Mouse (Mus musculus) ES-Bruce4 (cell line): Measurements from ENCODE around the gene Aspscr1. TPM values are rescaled to one million over a fixed set of nuclear protein-coding genes. Genes with fewer than 3 reads are reported as not detected.

Source experiments
- H3K27ac ChIP-seq: 2 replicates; pipeline ENCODE4 v1.5.1; 2012; ENCODE audit warnings: low read length, inconsistent platforms; ENCODE audit not compliant: insufficient read depth
- H3K27me3 ChIP-seq: 2 replicates; pipeline ENCODE4 v1.6.1; 2012; ENCODE audit warnings: mild to moderate bottlenecking, low read length, inconsistent platforms; ENCODE audit not compliant: control insufficient read depth, poor library complexity, insufficient read depth, severe bottlenecking
- H3K36me3 ChIP-seq: 2 replicates; pipeline ENCODE4 v1.6.1; 2012; ENCODE audit warnings: inconsistent platforms, mild to moderate bottlenecking, low read length, moderate library complexity; ENCODE audit not compliant: control insufficient read depth, poor library complexity, insufficient read depth, severe bottlenecking
- H3K4me1 ChIP-seq: one replicate; pipeline ENCODE4 v1.8.1; 2011; ENCODE audit warnings: low read length; ENCODE audit not compliant: control insufficient read depth, insufficient read depth
- H3K4me3 ChIP-seq: 2 replicates; pipeline ENCODE4 v1.5.1; 2011; ENCODE audit warnings: low read depth, mild to moderate bottlenecking, low read length
- H3K9ac ChIP-seq: 2 replicates; pipeline ENCODE4 v1.6.1; 2012; ENCODE audit warnings: low read depth, mild to moderate bottlenecking, inconsistent platforms; ENCODE audit not compliant: poor library complexity, severe bottlenecking
- H3K9me3 ChIP-seq: replicated peaks from 2 replicates; pipeline ENCODE4 v1.6.1; 2012; ENCODE audit warnings: mild to moderate bottlenecking, low read length, inconsistent platforms; ENCODE audit not compliant: control insufficient read depth, poor library complexity, insufficient read depth, severe bottlenecking
- CTCF ChIP-seq: IDR thresholded peaks from one replicate; pipeline ENCODE4 v1.8.1; 2011; ENCODE audit warnings: low read depth, low read length
- EP300 ChIP-seq: IDR thresholded peaks from 2 replicates; pipeline ENCODE4 v1.6.1; 2011; ENCODE audit warnings: low read depth, low read length; ENCODE audit not compliant: insufficient read depth
- POLR2A ChIP-seq: IDR thresholded peaks from one replicate; pipeline ENCODE4 v1.8.1; 2011; ENCODE audit warnings: low read length; ENCODE audit not compliant: insufficient read depth
- polyA plus RNA-seq: library from polyadenylated mRNA; stranded (reverse); fragments of >200 nt; gene quantifications from 2 replicates; pipeline ENCODE4 v1.2.4, GENCODE M21; 2011; ENCODE audit warnings: low read depth; ENCODE audit not compliant: missing spikeins, insufficient read depth, insufficient read length

Gene Aspscr1
- polyA plus RNA-seq, 1 experiment = 50.8 TPM

DNA sequence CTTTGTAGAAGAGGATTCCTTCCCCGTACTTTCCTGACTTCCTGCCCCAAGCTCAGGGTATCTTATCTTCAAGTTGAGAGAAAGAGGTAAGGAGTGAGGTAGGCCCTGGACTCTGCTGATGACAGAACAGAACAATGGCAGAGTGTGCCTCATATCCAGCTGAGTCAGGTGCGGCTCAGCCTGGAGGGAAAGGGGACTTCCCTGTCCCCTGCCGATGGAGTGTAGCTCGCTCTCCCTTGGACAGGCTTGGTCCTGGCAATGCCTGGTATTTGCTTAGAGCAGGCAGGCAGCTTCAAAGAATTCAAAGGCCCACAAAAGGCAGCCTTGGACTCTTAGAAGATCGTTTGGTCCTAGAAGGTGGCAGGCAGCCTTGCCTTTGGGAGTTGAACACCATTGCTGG is 33.3 kb downstream of the Aspscr1 start:
- TF ChIP-seq EP300 = no peak
- no peak for TF ChIP-seq CTCF
- no peak for TF ChIP-seq POLR2A
- H3K4me3 ChIP-seq = no peak overlapping the region
- no peaks in the 10 kb centered on the region for H3K27me3 ChIP-seq
- H3K9me3 ChIP-seq = no peaks in the 10 kb centered on the region
- peaks cover 3% of the 10 kb centered on the region; the same call in 1 of the 2 replicates for H3K36me3 ChIP-seq
- H3K27ac ChIP-seq = no peak overlapping the region
- H3K9ac ChIP-seq = no peak overlapping the region
- peaks cover 25% of the 10 kb centered on the region for H3K4me1 ChIP-seq

DNA sequence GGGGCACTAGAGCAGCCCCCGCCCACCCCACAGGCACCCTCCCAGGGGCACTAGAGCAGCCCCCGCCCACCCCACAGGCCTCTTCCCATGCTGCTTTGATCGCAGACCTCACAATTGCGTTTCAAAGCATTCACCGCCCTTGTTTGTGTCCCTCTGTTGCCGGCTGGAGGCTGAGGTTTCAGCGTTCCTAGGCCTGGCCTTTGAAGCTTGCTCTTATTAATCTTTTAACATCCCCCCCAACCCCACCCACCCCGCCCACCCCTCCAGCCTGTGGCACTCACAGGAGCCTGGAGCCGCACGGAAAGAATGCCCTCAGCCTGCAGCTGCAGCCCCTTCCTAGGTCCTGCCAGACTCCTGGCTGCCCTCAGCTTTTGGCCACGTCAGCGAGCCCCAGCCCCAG is 34.5 kb downstream of the Aspscr1 start:
- Histone ChIP-seq H3K27ac (no peak overlapping the region), H3K9ac (no peak overlapping the region; the same call in 1 of the 2 replicates), H3K4me3 (no peak overlapping the region), H3K9me3 (no peaks in the 10 kb centered on the region), H3K4me1 (peaks cover 25% of the 10 kb centered on the region), H3K36me3 (peaks cover 3% of the 10 kb centered on the region; the same call in 1 of the 2 replicates), H3K27me3 (no peaks in the 10 kb centered on the region)
- no peak for TF ChIP-seq CTCF
- TF ChIP-seq EP300 = no peak
- no peak for TF ChIP-seq POLR2A

DNA sequence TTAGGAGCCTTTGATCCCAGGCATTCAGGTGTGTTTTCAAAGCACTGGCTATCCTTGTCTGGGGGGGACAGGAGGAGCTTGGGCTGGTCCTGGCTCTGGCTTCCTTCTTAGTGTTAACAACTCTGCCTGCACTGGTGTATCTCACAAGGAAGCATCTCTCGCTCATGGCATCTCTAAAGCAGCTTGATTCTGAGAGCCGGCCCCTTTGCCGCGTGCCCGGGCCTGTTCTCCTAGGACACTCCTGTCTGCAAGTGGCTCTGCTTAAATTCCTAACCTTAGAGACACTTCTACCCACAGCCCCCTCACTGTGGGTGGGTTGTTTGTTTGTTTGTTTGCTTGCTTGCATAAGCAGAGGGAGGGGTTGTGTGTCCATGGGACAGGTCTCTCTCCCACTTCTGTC is 35.2 kb downstream of the Aspscr1 start:
- Histone ChIP-seq H3K4me1 (peaks cover 25% of the 10 kb centered on the region), H3K9ac (peak overlapping the region; percentile 37), H3K4me3 (no peak overlapping the region), H3K27me3 (no peaks in the 10 kb centered on the region), H3K9me3 (no peaks in the 10 kb centered on the region), H3K27ac (peak overlapping the region; percentile 59), H3K36me3 (peaks cover 3% of the 10 kb centered on the region; the same call in 1 of the 2 replicates)
- no peak for TF ChIP-seq EP300
- no peak for TF ChIP-seq POLR2A
- no peak for TF ChIP-seq CTCF

DNA sequence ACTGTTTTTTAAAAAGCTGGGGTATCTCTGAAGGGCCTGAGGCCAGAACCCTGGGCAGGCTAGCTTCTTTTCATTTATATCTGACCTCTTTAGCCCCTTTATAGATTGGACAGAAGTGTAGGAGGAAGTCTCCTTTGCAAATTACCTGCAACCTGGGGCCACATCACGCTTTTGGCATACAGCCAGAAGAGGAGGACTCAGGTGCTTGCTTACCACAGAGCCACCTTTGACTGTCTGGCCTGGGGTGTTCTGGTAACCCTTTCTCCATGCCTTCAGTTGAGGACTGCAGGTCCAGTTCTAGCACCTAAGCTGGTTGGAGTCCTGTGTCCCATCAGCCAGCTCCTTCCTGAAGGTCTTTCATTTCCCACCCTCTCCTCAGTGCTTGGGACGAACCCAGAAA is 36.8 kb downstream of the Aspscr1 start:
- H3K27me3 ChIP-seq = no peaks in the 10 kb centered on the region
- peaks cover 19% of the 10 kb centered on the region for H3K4me1 ChIP-seq
- TF ChIP-seq EP300 (no peak), CTCF (no peak), POLR2A (no peak)
- H3K36me3 ChIP-seq = peaks cover 3% of the 10 kb centered on the region; the same call in 1 of the 2 replicates
- H3K27ac ChIP-seq = no peak overlapping the region
- no peak overlapping the region for H3K4me3 ChIP-seq
- H3K9me3 ChIP-seq = no peaks in the 10 kb centered on the region
- no peak overlapping the region for H3K9ac ChIP-seq

DNA sequence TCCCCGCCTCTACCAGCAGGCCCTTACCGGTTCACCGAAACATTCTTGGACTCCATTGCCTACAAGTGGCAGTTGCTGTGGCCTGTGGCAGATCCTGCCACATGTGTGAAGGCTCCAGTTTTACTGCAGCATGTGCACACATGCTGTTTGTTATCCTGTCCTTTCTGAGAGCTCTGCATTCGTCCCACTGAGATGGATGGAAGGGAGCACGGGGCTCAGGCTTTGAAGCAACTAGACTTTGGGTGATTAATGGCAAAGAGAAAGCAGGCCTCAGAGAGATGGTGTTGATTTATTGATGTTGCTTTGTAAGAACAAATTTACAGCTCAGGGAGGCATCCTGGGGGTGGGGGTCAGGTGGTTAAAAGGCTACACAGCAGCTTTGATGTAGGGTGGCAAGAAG is 37.9 kb downstream of the Aspscr1 start:
- Histone ChIP-seq H3K27me3 (no peaks in the 10 kb centered on the region), H3K9ac (no peak overlapping the region), H3K36me3 (peaks cover 3% of the 10 kb centered on the region; the same call in 1 of the 2 replicates), H3K4me3 (no peak overlapping the region), H3K4me1 (peaks cover 12% of the 10 kb centered on the region), H3K27ac (no peak overlapping the region), H3K9me3 (no peaks in the 10 kb centered on the region)
- TF ChIP-seq POLR2A = no peak
- TF ChIP-seq EP300 = no peak
- no peak for TF ChIP-seq CTCF

DNA sequence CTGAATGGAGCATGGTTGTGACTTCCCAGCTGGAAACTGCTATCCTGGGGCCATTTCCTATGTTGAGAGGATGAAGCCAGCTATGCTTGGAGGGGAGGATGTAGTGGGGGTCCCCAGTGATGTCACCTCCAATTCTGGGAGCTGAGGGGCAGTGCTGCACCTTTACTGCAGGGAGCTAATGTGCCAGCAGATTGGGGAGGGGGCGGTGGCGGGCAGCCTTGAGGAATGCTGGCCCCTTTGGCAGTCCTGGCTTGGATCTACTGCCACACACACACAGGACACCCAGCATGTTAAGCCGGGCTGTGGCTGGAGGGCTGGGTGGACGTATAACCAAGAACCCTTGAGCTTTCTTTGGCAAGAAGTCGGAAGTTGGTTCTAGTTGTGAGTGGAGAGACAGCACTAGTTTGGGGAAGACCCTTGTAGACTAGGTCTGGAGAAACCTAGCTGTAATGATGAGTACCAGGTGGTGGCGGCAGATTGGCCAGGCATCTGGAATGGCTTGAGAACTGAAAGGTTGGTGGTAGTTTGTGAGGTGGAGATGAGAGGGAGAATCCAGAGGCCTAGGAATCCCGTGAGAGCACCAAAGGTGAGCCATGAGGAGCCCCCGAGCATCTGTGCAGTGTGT is 39.3 kb downstream of the Aspscr1 start:
- Histone ChIP-seq H3K4me3 (no peak overlapping the region), H3K27me3 (no peaks in the 10 kb centered on the region), H3K9ac (no peak overlapping the region), H3K27ac (no peak overlapping the region), H3K4me1 (peaks cover 9% of the 10 kb centered on the region), H3K36me3 (peaks cover 3% of the 10 kb centered on the region; the same call in 1 of the 2 replicates), H3K9me3 (no peaks in the 10 kb centered on the region)
- TF ChIP-seq CTCF (no peak), EP300 (no peak), POLR2A (no peak)
